Mouse (Mus musculus): ENCODE measurements around the gene Ethe1. TPM values are rescaled to one million over a fixed set of nuclear protein-coding genes. Genes with fewer than 3 reads are reported as not detected.

Gene Ethe1
- polyA plus RNA-seq, 1 experiment, result 34.7 TPM

GRCm38 (mm10) chr7:24608561-24608960 is 21.2 kb downstream of the Ethe1 start:
- no peak for TF ChIP-seq TCF3 (IDR thresholded peaks at IDR 0.05; ENCODE audit: insufficient read length, low read depth)
- TF ChIP-seq MYOD1 (IDR thresholded peaks at IDR 0.05; ENCODE audit: control insufficient read depth in 1 of 3, insufficient read length in 2 of 3, low read depth in 2 of 3), result peak in 2 of 3 experiments; percentile 76 to 82
- no peak for TF ChIP-seq E2F4 (IDR thresholded peaks at IDR 0.05; ENCODE audit: insufficient read depth)
- no peak for TF ChIP-seq SRF (IDR thresholded peaks at IDR 0.05; ENCODE audit: control insufficient read depth, insufficient read length, low read depth)
- TF ChIP-seq TCF12 (IDR thresholded peaks at IDR 0.05; ENCODE audit: insufficient read depth, poor library complexity, severe bottlenecking), result no peak
- no peak for TF ChIP-seq MAX (IDR thresholded peaks at IDR 0.05; ENCODE audit: low read depth)
- TF ChIP-seq POLR2A (IDR thresholded peaks at IDR 0.05; ENCODE audit: insufficient read length, low read depth), result no peak
- TF ChIP-seq USF1 (IDR thresholded peaks at IDR 0.05; ENCODE audit: low read depth), result no peak
- no peak for TF ChIP-seq REST (IDR thresholded peaks at IDR 0.05; ENCODE audit: insufficient read depth, insufficient read length)
- TF ChIP-seq POLR2AphosphoS2 (IDR thresholded peaks at IDR 0.05; ENCODE audit: insufficient read length, low read depth), result no peak
- no peak for TF ChIP-seq CEBPB (IDR thresholded peaks at IDR 0.05; ENCODE audit: insufficient read depth, poor library complexity, severe bottlenecking)
- peak in 1 of 3 experiments; percentile 14 for TF ChIP-seq MYOG (IDR thresholded peaks at IDR 0.05; ENCODE audit: control insufficient read depth in 1 of 3, insufficient read depth in 1 of 3, insufficient read length in 2 of 3, low read depth in 2 of 3)
- H3K27me3 ChIP-seq (ENCODE audit: control insufficient read depth, insufficient read depth, insufficient read length), result no peaks in the 10 kb centered on the region
- no peaks in the 10 kb centered on the region for H3K79me2 ChIP-seq (ENCODE audit: control insufficient read depth, insufficient read depth)
- H3K36me3 ChIP-seq (ENCODE audit: control insufficient read depth, insufficient read depth), result no peaks in the 10 kb centered on the region
- peak overlapping the region; percentile 42 for H3K4me2 ChIP-seq (ENCODE audit: low read depth)
- peak overlapping the region; percentile 6 for H3K4me3 ChIP-seq
- no peak overlapping the region for H3ac ChIP-seq (ENCODE audit: control insufficient read depth, insufficient read length)

DNA sequence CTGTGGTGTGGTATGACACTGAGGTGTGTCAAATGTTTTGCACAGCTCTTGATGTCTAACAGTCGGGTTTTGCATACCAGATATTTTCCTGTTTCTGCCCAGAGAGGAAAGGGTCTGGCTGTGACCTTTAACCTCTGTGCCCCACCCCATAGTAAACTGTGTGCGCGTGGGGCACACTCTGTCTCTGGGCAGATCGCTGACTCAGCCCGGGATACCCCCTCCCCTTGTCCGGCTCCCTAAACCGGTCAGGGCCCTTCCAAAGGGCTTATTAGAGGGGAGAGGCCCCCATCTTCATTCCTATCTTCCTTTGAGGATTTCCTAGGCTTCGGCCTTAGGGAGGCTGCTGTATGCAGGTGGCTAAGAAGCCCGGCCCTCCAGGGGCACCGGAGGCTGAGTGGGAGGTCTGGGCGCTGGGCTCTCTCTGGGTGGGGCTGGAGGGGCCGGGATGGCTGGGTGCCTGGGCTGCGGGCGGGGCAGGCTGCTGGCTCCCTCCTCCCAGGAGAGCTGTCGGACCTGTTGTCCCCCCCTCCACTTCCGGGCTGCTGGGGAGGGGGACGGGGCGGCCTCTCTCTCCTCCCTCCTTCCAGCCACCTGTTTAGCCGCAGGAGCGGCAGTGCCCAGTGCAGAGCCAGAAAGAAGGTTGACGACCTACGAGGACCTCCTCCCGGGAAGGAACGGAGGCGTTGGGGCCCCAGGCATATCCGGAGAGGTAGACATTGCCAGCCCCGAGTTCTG is 23.0 kb downstream of the Ethe1 start, which contains the start of gene Phldb3:
Gene Phldb3, plus strand, starts transcription at position 620 of the 735 bp plus-strand sequence.
- H3ac ChIP-seq (ENCODE audit: control insufficient read depth, insufficient read length), result peak within 1 kb of the TSS; percentile 1
- TF ChIP-seq POLR2A (IDR thresholded peaks at IDR 0.05; ENCODE audit: insufficient read length, low read depth) (no peak), MYOG (IDR thresholded peaks at IDR 0.05; ENCODE audit: control insufficient read depth in 1 of 3, insufficient read depth in 1 of 3, insufficient read length in 2 of 3, low read depth in 2 of 3) (peak in 1 of 3 experiments; percentile 67), MYOD1 (IDR thresholded peaks at IDR 0.05; ENCODE audit: control insufficient read depth in 1 of 3, insufficient read length in 2 of 3, low read depth in 2 of 3) (peak in 2 of 3 experiments; percentile 32 to 67), POLR2AphosphoS2 (IDR thresholded peaks at IDR 0.05; ENCODE audit: insufficient read length, low read depth) (no peak)
- no peaks in the 10 kb centered on the region for H3K36me3 ChIP-seq (ENCODE audit: control insufficient read depth, insufficient read depth)
- no peaks in the 10 kb centered on the region for H3K27me3 ChIP-seq (ENCODE audit: control insufficient read depth, insufficient read depth, insufficient read length)
- peak within 1 kb of the TSS; percentile 82 for H3K4me2 ChIP-seq (ENCODE audit: low read depth)
- H3K79me2 ChIP-seq (ENCODE audit: control insufficient read depth, insufficient read depth), result no peaks in the 10 kb centered on the region
- H3K4me3 ChIP-seq, result peak within 1 kb of the TSS; percentile 46

DNA sequence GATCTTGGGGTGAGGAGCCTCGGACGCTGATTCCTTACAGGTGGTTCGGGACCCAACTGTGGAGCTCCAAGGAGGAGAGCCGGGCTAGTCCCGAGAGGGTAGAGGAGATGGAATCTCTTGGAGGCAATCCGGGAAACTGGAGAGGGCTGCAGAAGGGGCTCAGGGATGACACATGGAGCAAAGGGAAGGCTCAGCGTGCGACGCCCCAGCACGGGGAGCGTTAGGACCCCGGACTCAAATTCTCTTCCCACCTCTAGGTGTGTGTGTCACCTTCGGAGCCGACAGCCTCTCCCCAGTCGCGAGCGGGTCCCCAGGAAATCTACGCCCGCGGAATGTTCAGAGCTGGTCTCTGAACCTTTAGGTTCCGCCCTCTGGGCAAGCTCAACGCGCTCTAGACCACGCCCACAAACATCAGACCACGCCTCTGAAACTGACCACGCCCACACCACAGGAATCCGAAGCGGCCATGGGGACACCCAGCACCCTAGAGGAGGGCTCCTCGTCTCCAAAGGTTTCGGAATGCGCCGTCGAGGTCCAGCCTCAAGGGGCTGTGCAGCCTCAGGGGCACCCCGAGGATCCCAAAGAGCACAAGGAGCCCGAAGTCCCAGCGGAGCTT is 23.6 kb downstream of the Ethe1 start:
- Histone ChIP-seq H3K4me3 (peak overlapping the region; percentile 46), H3K27me3 (ENCODE audit: control insufficient read depth, insufficient read depth, insufficient read length) (no peaks in the 10 kb centered on the region), H3ac (ENCODE audit: control insufficient read depth, insufficient read length) (peak overlapping the region; percentile 1), H3K4me2 (ENCODE audit: low read depth) (peak overlapping the region; percentile 82), H3K79me2 (ENCODE audit: control insufficient read depth, insufficient read depth) (no peaks in the 10 kb centered on the region), H3K36me3 (ENCODE audit: control insufficient read depth, insufficient read depth) (no peaks in the 10 kb centered on the region)
- TF ChIP-seq POLR2AphosphoS2 (IDR thresholded peaks at IDR 0.05; ENCODE audit: insufficient read length, low read depth) (peak; percentile 58), POLR2A (IDR thresholded peaks at IDR 0.05; ENCODE audit: insufficient read length, low read depth) (peak; percentile 64), USF1 (IDR thresholded peaks at IDR 0.05; ENCODE audit: low read depth) (no peak), MAX (IDR thresholded peaks at IDR 0.05; ENCODE audit: low read depth) (no peak)

DNA sequence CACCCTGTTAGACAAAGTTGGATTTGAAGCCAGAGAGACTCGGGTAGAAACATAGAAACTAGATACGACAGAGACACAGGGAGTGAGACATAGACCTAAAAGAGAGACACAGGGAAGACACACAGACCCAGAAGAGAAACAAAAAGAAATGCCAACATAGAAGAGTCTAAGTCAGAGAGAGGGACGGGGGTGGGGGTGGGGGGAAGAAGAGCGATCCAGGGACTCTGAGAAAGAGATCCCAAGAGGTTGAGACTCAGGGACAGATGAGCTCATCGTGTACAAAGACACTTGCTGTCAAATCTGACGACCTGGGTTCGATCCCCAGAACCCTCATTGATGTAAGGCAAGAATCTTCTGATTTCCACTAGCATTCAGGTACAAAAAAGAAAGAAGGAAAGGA is 24.4 kb downstream of the Ethe1 start:
- H3K27me3 ChIP-seq (ENCODE audit: control insufficient read depth, insufficient read depth, insufficient read length), result no peaks in the 10 kb centered on the region
- TF ChIP-seq USF1 (IDR thresholded peaks at IDR 0.05; ENCODE audit: low read depth) (no peak), MYOD1 (IDR thresholded peaks at IDR 0.05; ENCODE audit: control insufficient read depth in 1 of 3, insufficient read length in 2 of 3, low read depth in 2 of 3) (no peak), MYOG (IDR thresholded peaks at IDR 0.05; ENCODE audit: control insufficient read depth in 1 of 3, insufficient read depth in 1 of 3, insufficient read length in 2 of 3, low read depth in 2 of 3) (no peak), POLR2A (IDR thresholded peaks at IDR 0.05; ENCODE audit: insufficient read length, low read depth) (no peak), SRF (IDR thresholded peaks at IDR 0.05; ENCODE audit: control insufficient read depth, insufficient read length, low read depth) (no peak), MAX (IDR thresholded peaks at IDR 0.05; ENCODE audit: low read depth) (no peak)

DNA sequence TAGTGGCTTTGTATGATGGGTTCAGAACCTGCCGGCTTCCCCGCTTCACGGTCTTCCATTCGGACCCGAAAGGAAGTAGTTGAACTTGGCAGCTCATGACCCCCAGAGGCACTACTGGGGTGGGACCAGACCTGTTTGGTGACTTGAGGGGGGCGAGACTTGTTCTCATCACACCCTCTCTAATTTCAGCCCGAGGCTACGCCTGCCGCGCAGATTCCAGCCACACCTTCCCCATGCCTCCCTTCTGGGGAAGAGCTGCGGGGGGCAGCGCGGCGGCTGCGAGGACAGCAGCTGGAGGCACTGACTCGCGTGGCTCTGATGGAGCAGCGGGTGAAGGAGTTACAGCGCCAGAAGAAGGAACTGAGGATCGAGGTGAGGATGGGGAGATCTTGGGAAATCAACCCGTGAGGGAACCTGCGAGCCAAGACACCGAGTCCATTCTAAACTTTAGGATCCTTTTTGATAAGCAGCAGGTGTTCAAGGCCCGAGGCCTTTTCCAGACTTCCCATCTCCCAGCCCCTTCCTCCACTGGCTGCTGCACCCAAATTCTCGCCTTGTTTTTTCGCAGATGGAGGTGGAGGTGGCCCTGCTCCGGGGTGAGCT is 25.1 kb downstream of the Ethe1 start:
- Histone ChIP-seq H3K4me2 (ENCODE audit: low read depth) (peak overlapping the region; percentile 82), H3K36me3 (ENCODE audit: control insufficient read depth, insufficient read depth) (no peaks in the 10 kb centered on the region), H3K27me3 (ENCODE audit: control insufficient read depth, insufficient read depth, insufficient read length) (no peaks in the 10 kb centered on the region)

More for the DNA sequence above, 24.4 kb downstream of the Ethe1 start:
- Histone ChIP-seq H3K36me3 (ENCODE audit: control insufficient read depth, insufficient read depth) (no peaks in the 10 kb centered on the region), H3K79me2 (ENCODE audit: control insufficient read depth, insufficient read depth) (no peaks in the 10 kb centered on the region), H3ac (ENCODE audit: control insufficient read depth, insufficient read length) (peak overlapping the region; percentile 1), H3K4me3 (peak overlapping the region; percentile 46), H3K4me2 (ENCODE audit: low read depth) (peak overlapping the region; percentile 82)

More for the DNA sequence above, 25.1 kb downstream of the Ethe1 start:
- no peak overlapping the region for H3ac ChIP-seq (ENCODE audit: control insufficient read depth, insufficient read length)
- TF ChIP-seq E2F4 (IDR thresholded peaks at IDR 0.05; ENCODE audit: insufficient read depth) (no peak), MYOD1 (IDR thresholded peaks at IDR 0.05; ENCODE audit: control insufficient read depth in 1 of 3, insufficient read length in 2 of 3, low read depth in 2 of 3) (no peak), CEBPB (IDR thresholded peaks at IDR 0.05; ENCODE audit: insufficient read depth, poor library complexity, severe bottlenecking) (no peak), TCF12 (IDR thresholded peaks at IDR 0.05; ENCODE audit: insufficient read depth, poor library complexity, severe bottlenecking) (no peak), SRF (IDR thresholded peaks at IDR 0.05; ENCODE audit: control insufficient read depth, insufficient read length, low read depth) (no peak), POLR2A (IDR thresholded peaks at IDR 0.05; ENCODE audit: insufficient read length, low read depth) (no peak), MAX (IDR thresholded peaks at IDR 0.05; ENCODE audit: low read depth) (no peak), POLR2AphosphoS2 (IDR thresholded peaks at IDR 0.05; ENCODE audit: insufficient read length, low read depth) (no peak), USF1 (IDR thresholded peaks at IDR 0.05; ENCODE audit: low read depth) (no peak), TCF3 (IDR thresholded peaks at IDR 0.05; ENCODE audit: insufficient read length, low read depth) (no peak), REST (IDR thresholded peaks at IDR 0.05; ENCODE audit: insufficient read depth, insufficient read length) (no peak), MYOG (IDR thresholded peaks at IDR 0.05; ENCODE audit: control insufficient read depth in 1 of 3, insufficient read depth in 1 of 3, insufficient read length in 2 of 3, low read depth in 2 of 3) (no peak)
- no peaks in the 10 kb centered on the region for H3K79me2 ChIP-seq (ENCODE audit: control insufficient read depth, insufficient read depth)
- H3K4me3 ChIP-seq, result peak overlapping the region; percentile 46

Data from myocyte (in vitro differentiated cells).